Mouse (Mus musculus) G1E (cell line): ENCODE results near the gene Kalrn. TPM values are rescaled to one million over a fixed set of nuclear protein-coding genes. Genes with fewer than 3 reads are reported as not detected.
A peak's percentile ranks its signal among the peaks of the same experiment; 100 is the strongest.

ENCODE experiments used
- ATAC-seq: 2 replicates; pipeline ENCODE4 v1.8.0; 2016; ENCODE audit warnings: mild to moderate bottlenecking; ENCODE audit not compliant: insufficient number of reproducible peaks, poor library complexity, low FRiP score, severe bottlenecking; ENCODE audit errors: extremely low read depth
- DNase-seq: peaks from one replicate; pipeline ENCODE4 v3.0.0; 2012; ENCODE audit warnings: low spot score
- H3K27me3 ChIP-seq: 2 replicates; pipeline ENCODE4 v1.6.1; 2012; ENCODE audit warnings: mild to moderate bottlenecking, low read length, inconsistent platforms; ENCODE audit not compliant: insufficient read depth
- H3K36me3 ChIP-seq: replicated peaks from 2 replicates; pipeline ENCODE3; 2012; ENCODE audit warnings: mild to moderate bottlenecking, inconsistent platforms
- H3K4me1 ChIP-seq: 2 replicates; pipeline ENCODE4 v1.6.1; 2012; ENCODE audit warnings: low read depth, low read length, inconsistent platforms, mixed read lengths; ENCODE audit not compliant: insufficient read depth
- H3K4me3 ChIP-seq: 2 replicates; pipeline ENCODE4 v1.5.1; 2012; ENCODE audit warnings: low read depth, mild to moderate bottlenecking, inconsistent platforms, low read length, moderate library complexity, mixed read lengths
- H3K9me3 ChIP-seq: replicated peaks from 2 replicates; pipeline ENCODE4 v1.6.1; 2012; ENCODE audit warnings: inconsistent platforms
- CTCF ChIP-seq: IDR thresholded peaks from 2 replicates; pipeline ENCODE4 v1.5.1; 2012; ENCODE audit warnings: low read depth, low read length, inconsistent platforms, mixed read lengths
- GATA1 ChIP-seq: IDR thresholded peaks from 2 replicates; pipeline ENCODE4 v1.6.1; 2012; ENCODE audit warnings: borderline replicate concordance, low read length, inconsistent platforms, mixed read lengths
- GATA2 ChIP-seq: IDR thresholded peaks from 2 replicates; pipeline ENCODE4 v1.6.1; 2012; ENCODE audit warnings: low read depth, low read length, inconsistent platforms, borderline replicate concordance
- POLR2AphosphoS5 ChIP-seq: IDR thresholded peaks from 2 replicates; pipeline ENCODE4 v1.6.1; 2012; ENCODE audit warnings: low read depth, low read length, inconsistent platforms; ENCODE audit not compliant: insufficient replicate concordance
- TAL1 ChIP-seq: conservative IDR thresholded peaks from 2 replicates; pipeline ENCODE4 v1.6.1; 2012; ENCODE audit warnings: low read depth, low read length, inconsistent platforms, mixed read lengths
- polyA plus RNA-seq: library from polyadenylated mRNA; stranded (reverse); fragments of >175 nt; gene quantifications from 2 replicates; pipeline ENCODE4 v1.2.3, GENCODE M21; 2012
- total RNA-seq, 2 experiments: library from RNA; stranded (forward) in 1 of 2; stranded (reverse) in 1 of 2; fragments of 200-1000 nt in 1 of 2; fragments of >200 nt in 1 of 2; fragmentation: Nextera tagmentation in 1 of 2; gene quantifications; 2 replicates each; pipeline ENCODE4 v1.2.3; 2014 to 2017

Gene Kalrn
- total and polyA plus RNA-seq, 3 experiments: 0.88 to 2.8 (median 1.8) TPM

DNA sequence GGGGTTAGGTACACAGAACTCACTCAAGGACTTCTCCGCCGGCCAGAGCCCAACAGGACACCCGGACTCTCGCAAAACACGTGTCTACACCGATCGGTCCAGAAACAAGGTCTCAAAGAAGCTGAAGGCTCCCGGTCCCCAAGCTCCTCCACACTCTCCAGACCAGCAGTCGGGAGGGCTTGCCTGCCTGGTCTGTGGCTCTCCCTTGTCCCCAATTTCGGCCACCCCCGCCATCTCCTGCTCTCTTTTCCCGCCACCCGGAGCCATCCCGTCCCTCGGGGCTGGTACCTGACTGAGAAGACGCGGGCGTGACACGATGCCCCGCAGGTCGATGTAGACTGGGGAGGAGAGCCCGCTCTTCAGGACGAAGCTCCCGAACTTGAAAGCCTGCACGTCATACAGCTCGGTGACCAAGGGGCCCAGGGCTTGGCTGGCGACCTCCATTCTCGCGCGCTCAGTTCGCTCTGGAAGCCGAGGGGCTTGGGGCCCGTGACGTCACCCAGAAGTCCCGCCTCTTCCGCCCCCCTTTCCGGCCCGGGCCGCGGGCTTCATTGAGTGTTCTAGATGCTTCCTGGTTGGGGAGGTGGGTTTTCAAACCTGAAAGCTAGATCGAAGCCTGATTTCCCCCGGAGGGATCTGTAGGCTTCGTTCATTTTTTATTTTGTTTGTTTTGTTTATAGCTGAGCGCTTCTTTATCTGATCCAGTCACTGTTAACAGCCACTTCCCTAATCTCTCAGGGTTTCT, 606.6 kb downstream of the Kalrn start, which contains the start of gene Umps:
Umps (minus strand) TSS at position 501 of the 745 bp plus-strand sequence.
- Histone ChIP-seq H3K4me3 (peak within 1 kb of the TSS; percentile 93), H3K9me3 (no peaks in the 10 kb centered on the region), H3K27me3 (peaks cover 3% of the 10 kb centered on the region; the same call in 1 of the 2 replicates), H3K4me1 (peaks cover 33% of the 10 kb centered on the region), H3K36me3 (peaks cover 27% of the 10 kb centered on the region)
- DNase-seq (peak; percentile 79), ATAC-seq (peak; percentile 88)
- TF ChIP-seq GATA2 (no peak), CTCF (no peak), POLR2AphosphoS5 (no peak), GATA1 (no peak), TAL1 (no peak)

DNA sequence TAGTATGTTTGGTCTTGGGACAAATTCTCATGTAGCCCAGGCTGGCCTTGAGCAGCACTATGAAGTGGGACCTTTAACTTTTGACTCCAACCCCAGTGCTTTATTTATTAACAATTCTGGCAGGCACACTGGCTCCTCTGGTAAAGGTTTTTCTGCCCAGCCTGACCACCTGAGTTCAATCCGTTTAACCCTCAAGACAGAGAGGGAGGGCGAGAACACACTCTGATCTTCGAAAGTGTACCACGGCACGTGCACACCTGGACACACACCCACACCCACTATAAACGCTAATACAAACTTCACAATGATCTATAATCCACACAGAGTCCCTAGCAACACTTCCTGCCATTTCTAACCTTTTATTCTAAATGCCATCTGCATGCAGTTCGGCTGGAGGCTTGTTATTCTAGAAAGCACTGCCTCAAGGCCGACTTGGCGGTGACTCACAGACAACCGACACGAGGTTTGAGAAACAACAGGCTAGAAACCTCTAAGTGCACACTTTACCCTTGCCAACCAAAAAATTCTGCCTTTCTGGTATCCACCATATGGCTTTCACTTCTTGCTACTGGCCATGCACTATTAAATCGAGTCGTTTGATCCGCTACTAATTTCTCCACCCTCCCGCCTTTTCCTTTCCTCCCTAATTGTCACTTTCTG, 607.3 kb downstream of the Kalrn start:
- H3K9me3 ChIP-seq: no peaks in the 10 kb centered on the region
- peaks cover 40% of the 10 kb centered on the region for H3K4me1 ChIP-seq
- no peak for DNase-seq
- peak overlapping the region; percentile 93 for H3K4me3 ChIP-seq
- H3K27me3 ChIP-seq: peaks cover 3% of the 10 kb centered on the region; the same call in 1 of the 2 replicates
- TF ChIP-seq POLR2AphosphoS5 (no peak), GATA2 (no peak), TAL1 (no peak), GATA1 (no peak), CTCF (no peak)
- H3K36me3 ChIP-seq: peaks cover 34% of the 10 kb centered on the region
- ATAC-seq: no peak

DNA sequence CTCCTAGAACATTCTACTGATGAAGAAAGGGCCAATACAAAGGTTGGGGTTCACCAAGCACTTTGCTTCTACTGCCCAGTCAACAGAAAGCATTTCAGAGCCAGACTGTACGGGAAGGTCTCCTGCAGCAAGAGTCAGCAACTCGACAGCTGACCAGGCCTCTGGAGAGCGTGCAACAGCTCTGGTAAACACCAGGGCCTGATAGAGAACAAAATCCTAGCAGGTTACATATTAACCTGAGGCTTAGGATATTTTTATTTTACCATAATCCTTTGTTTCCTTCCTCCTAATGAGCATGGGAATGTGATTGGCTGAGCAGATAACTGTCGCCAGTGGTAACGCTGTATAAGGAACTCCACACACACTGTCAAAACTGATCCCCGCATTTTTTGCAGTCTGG, 609.8 kb downstream of the Kalrn start:
- ATAC-seq (no peak), DNase-seq (no peak)
- peaks cover 59% of the 10 kb centered on the region for H3K36me3 ChIP-seq
- TF ChIP-seq GATA1 (no peak), CTCF (no peak), TAL1 (no peak), POLR2AphosphoS5 (no peak), GATA2 (no peak)
- no peaks in the 10 kb centered on the region for H3K27me3 ChIP-seq
- H3K9me3 ChIP-seq: no peaks in the 10 kb centered on the region
- no peak overlapping the region for H3K4me3 ChIP-seq
- H3K4me1 ChIP-seq: peaks cover 55% of the 10 kb centered on the region

DNA sequence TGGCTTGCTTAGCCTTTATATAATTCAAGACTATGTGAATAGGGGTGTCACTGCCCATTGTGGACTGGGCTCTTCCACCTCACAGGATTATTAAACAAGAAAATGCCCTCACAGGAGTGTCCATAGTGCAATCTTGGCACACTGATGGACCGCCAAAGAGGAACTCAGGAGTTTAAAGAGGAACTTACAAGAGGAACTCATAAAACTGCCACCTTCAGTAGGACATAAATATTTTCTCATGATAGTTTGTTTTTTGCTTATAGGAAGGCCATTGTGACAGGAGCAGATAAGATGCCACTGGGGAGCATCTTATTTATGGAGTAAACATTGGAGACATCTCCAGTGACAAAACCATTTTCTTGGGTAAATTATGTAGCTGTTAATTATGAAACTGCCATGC, 618.5 kb downstream of the Kalrn start:
- H3K4me3 ChIP-seq: no peak overlapping the region
- ATAC-seq: no peak; the same call in 1 of the 2 replicates
- DNase-seq: no peak
- no peaks in the 10 kb centered on the region for H3K27me3 ChIP-seq
- TF ChIP-seq CTCF (no peak), GATA1 (no peak), POLR2AphosphoS5 (no peak), GATA2 (no peak), TAL1 (no peak)
- peaks cover 34% of the 10 kb centered on the region for H3K4me1 ChIP-seq
- H3K9me3 ChIP-seq: no peaks in the 10 kb centered on the region
- H3K36me3 ChIP-seq: peaks cover 92% of the 10 kb centered on the region

DNA sequence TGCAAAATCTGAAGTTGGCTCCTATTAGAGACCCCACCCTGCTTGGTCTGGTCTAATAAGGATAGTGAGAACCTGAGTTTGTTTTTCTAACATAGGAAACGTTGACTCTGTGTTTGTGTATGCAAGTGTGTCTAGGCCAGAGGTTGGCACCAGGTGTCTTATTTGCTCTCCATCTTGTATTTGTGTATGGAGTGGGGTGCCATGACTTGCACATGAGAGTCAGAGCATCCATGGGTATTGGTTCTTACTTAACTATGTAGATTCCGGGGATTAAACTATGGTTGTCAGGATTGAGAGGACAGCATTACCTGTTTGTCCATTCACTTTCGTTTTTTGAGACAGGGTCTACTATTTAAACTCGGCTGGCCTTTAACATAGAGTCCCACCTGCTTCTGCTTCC, 620.3 kb downstream of the Kalrn start:
- ATAC-seq (no peak), DNase-seq (no peak)
- H3K36me3 ChIP-seq: peaks cover 75% of the 10 kb centered on the region
- H3K4me3 ChIP-seq: no peak overlapping the region
- no peak for TF ChIP-seq GATA1
- TF ChIP-seq POLR2AphosphoS5: no peak
- no peak for TF ChIP-seq TAL1
- TF ChIP-seq CTCF: no peak
- no peak for TF ChIP-seq GATA2
- H3K4me1 ChIP-seq: peaks cover 30% of the 10 kb centered on the region
- peaks cover 9% of the 10 kb centered on the region; the same call in 1 of the 2 replicates for H3K27me3 ChIP-seq
- H3K9me3 ChIP-seq: no peaks in the 10 kb centered on the region

DNA sequence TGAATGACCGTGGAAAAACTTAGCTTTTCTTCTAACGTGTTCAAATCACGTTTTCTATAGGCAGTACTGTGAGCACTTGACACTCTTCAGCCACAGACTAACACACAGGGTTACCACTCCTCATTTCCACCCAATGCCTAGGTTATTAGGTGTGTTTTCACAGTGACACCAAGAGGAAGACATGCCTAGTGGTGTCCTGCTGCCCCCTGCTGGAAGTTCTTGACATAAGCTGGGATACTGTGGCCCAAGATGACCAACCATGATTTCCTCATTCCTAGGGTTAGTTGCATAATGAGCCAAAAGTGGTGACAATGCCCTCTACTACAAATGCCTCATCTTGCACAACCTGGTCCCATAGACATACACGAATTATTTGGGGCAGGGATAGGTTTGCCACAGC, 622.5 kb downstream of the Kalrn start:
- no peak for TF ChIP-seq GATA2
- peak; percentile 95 for TF ChIP-seq CTCF
- Histone ChIP-seq H3K4me3 (no peak overlapping the region), H3K36me3 (peaks cover 53% of the 10 kb centered on the region), H3K9me3 (no peaks in the 10 kb centered on the region), H3K27me3 (peaks cover 25% of the 10 kb centered on the region), H3K4me1 (peaks cover 18% of the 10 kb centered on the region)
- ATAC-seq: peak; percentile 22; the same call in 1 of the 2 replicates
- peak; percentile 46 for DNase-seq
